Mouse (Mus musculus): Measurements from ENCODE around the gene Bclaf1. TPM values are rescaled to one million over a fixed set of nuclear protein-coding genes. Genes with fewer than 3 reads are reported as not detected.

The Bclaf1 gene
- polyA plus RNA-seq, 1 experiment from 2014 or later: 38.1 TPM

DNA sequence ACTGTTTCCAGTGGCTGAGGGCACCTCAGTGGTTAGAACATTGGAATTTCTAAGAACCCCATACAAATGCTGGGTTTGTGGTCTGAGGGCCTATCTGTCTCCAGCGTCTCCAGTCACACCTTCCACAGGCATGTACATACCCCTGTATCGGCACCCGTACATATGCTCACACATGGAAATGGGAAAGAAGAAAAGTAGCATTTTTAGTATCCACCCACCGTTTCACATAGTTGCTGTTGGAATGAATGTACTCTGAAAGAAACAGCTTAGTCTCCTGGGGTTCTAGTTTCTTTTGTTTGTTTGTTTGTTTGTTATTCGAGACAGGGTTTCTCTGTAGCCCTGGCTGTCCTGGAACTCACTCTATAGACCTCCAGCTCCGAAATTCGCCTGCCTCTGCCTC is 25.6 kb downstream of the Bclaf1 start:
- no peak overlapping the region for H3K4me3 ChIP-seq (ENCODE audit: low read depth, low read length)
- no peak overlapping the region for H3K27ac ChIP-seq (ENCODE audit: low read depth, low read length)
- no peak for TF ChIP-seq CTCF (IDR thresholded peaks at IDR 0.05; ENCODE audit: low read depth)
- peaks cover 79% of the 10 kb centered on the region for H3K36me3 ChIP-seq (ENCODE audit: control insufficient read depth, insufficient read depth)
- no peak overlapping the region for H3K9ac ChIP-seq (ENCODE audit: low read depth, low read length)
- no peaks in the 10 kb centered on the region for H3K4me1 ChIP-seq (replicated peaks; ENCODE audit: control insufficient read depth, insufficient read depth, low read length)
- ATAC-seq: no peak
- H3K4me2 ChIP-seq (replicated peaks; ENCODE audit: low read depth): no peak overlapping the region
- H3K9me3 ChIP-seq (ENCODE audit: control insufficient read depth): no peaks in the 10 kb centered on the region
- H3K27me3 ChIP-seq (replicated peaks; ENCODE audit: control insufficient read depth, insufficient read depth, low read length): no peaks in the 10 kb centered on the region
- WGBS: 87% methylated on average over 7 of the region's 7 CpGs

DNA sequence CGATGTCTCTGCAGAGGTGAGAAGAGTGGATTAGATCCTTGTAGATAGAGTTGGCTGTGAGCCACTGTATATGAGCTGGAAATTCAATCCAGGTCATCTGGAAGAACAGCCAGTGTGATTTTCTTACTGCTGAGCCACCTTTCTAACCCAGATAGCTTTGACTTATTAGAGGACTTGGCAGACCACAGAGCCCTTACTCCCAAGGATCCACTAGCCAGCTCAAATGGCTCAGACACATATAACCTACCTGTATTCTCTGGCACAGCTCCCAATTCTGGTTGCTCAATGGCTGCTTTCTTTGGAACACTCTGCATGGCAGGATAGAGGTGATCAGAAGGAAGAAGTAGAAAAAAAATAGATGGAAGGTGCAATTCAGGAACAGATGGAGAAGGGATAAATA is 33.5 kb downstream of the Bclaf1 start:
- Histone ChIP-seq H3K27me3 (replicated peaks; ENCODE audit: control insufficient read depth, insufficient read depth, low read length) (no peaks in the 10 kb centered on the region), H3K9ac (ENCODE audit: low read depth, low read length) (no peak overlapping the region), H3K4me2 (replicated peaks; ENCODE audit: low read depth) (no peak overlapping the region), H3K36me3 (ENCODE audit: control insufficient read depth, insufficient read depth) (peaks cover 38% of the 10 kb centered on the region), H3K4me1 (replicated peaks; ENCODE audit: control insufficient read depth, insufficient read depth, low read length) (no peaks in the 10 kb centered on the region), H3K27ac (ENCODE audit: low read depth, low read length) (no peak overlapping the region), H3K9me3 (ENCODE audit: control insufficient read depth) (no peaks in the 10 kb centered on the region), H3K4me3 (ENCODE audit: low read depth, low read length) (no peak overlapping the region)
- ATAC-seq: no peak
- WGBS: 92% methylated on average over 1 of the region's 1 CpGs
- TF ChIP-seq CTCF (IDR thresholded peaks at IDR 0.05; ENCODE audit: low read depth): no peak

DNA sequence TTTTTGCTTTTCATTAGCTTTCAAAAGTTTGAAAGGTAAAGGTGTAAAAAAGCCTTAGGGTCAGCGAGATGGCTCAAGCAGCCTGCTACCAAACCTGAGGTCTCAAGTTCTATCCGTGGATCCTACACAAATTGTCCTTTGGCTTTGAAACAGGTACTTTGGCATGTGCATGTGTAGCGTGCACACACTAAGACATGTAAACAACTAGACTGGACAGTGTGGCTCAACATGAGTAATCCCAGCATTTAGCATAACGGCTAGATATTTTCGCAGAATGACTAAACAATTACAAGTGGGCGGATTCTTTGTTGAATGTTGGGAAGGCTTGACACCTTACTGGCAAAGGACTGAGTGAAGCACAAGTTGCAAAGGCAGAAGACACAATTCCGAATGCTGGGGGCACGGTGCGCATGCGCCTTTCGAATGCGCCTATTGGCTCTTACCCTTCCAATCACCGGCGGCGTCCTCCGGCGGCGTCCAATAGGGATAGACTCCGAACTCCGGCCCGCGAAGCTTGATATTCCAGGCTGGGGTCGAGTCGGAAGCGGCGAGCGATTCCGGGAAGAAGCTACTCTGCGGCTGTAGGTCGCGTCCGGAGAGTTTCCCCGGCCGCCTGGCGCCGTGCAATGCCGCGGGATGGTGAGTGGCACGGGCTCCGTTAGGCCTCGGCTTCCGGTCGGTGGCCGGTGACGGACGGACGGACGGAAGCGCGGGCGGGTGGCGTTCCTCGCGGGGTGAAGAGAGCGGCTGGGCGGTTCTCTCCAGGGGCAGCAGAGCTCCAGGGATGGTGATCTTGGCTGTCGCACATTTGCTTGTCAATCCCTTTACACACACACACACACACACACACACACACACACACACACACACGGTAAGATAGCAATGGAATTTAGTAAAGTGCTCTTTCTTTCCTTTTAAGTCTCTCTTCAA is 35.3 kb downstream of the Bclaf1 start, which contains the start of gene Mtfr2:
Gene Mtfr2, plus strand, starts transcription at position 486 of the 930 bp plus-strand sequence.
- Histone ChIP-seq H3K9me3 (ENCODE audit: control insufficient read depth) (no peaks in the 10 kb centered on the region), H3K4me1 (replicated peaks; ENCODE audit: control insufficient read depth, insufficient read depth, low read length) (no peaks in the 10 kb centered on the region), H3K27ac (ENCODE audit: low read depth, low read length) (no peak within 1 kb of the TSS), H3K9ac (ENCODE audit: low read depth, low read length) (peak within 1 kb of the TSS; percentile 13; the same call in 1 of the 2 replicates), H3K36me3 (ENCODE audit: control insufficient read depth, insufficient read depth) (peaks cover 26% of the 10 kb centered on the region), H3K27me3 (replicated peaks; ENCODE audit: control insufficient read depth, insufficient read depth, low read length) (no peaks in the 10 kb centered on the region), H3K4me3 (ENCODE audit: low read depth, low read length) (peak within 1 kb of the TSS; percentile 80), H3K4me2 (replicated peaks; ENCODE audit: low read depth) (peak within 1 kb of the TSS; percentile 86)
- WGBS: 1% methylated on average over 57 of the region's 58 CpGs
- no peak for TF ChIP-seq CTCF (IDR thresholded peaks at IDR 0.05; ENCODE audit: low read depth)
- peak; percentile 93 for ATAC-seq

DNA sequence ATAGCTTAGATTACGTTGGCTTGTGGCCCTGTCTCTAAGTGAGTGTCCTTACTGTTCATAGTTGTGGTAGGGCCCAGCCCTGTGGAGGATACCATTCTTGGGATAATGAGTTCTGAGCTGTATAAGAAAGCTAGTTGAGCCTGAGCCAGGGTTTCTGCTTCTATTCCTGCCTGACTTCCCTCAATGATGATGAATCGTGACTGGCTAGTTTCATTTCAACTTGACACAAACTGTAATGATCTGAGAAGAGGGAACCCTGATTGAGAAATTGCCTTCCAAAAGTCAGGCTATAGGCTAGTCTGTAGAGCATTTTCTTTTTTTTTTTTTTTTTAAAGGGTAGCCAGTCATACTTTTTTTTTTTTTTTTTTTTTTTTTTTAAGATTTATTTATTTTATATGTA is 36.6 kb downstream of the Bclaf1 start:
- no peaks in the 10 kb centered on the region for H3K4me1 ChIP-seq (replicated peaks; ENCODE audit: control insufficient read depth, insufficient read depth, low read length)
- H3K9ac ChIP-seq (ENCODE audit: low read depth, low read length): no peak overlapping the region
- H3K9me3 ChIP-seq (ENCODE audit: control insufficient read depth): no peaks in the 10 kb centered on the region
- H3K4me3 ChIP-seq (ENCODE audit: low read depth, low read length): no peak overlapping the region
- WGBS: 83% methylated on average over 2 of the region's 2 CpGs
- no peaks in the 10 kb centered on the region for H3K27me3 ChIP-seq (replicated peaks; ENCODE audit: control insufficient read depth, insufficient read depth, low read length)
- H3K27ac ChIP-seq (ENCODE audit: low read depth, low read length): no peak overlapping the region
- peaks cover 13% of the 10 kb centered on the region for H3K36me3 ChIP-seq (ENCODE audit: control insufficient read depth, insufficient read depth)
- no peak for ATAC-seq
- TF ChIP-seq CTCF (IDR thresholded peaks at IDR 0.05; ENCODE audit: low read depth): no peak
- no peak overlapping the region for H3K4me2 ChIP-seq (replicated peaks; ENCODE audit: low read depth)

DNA sequence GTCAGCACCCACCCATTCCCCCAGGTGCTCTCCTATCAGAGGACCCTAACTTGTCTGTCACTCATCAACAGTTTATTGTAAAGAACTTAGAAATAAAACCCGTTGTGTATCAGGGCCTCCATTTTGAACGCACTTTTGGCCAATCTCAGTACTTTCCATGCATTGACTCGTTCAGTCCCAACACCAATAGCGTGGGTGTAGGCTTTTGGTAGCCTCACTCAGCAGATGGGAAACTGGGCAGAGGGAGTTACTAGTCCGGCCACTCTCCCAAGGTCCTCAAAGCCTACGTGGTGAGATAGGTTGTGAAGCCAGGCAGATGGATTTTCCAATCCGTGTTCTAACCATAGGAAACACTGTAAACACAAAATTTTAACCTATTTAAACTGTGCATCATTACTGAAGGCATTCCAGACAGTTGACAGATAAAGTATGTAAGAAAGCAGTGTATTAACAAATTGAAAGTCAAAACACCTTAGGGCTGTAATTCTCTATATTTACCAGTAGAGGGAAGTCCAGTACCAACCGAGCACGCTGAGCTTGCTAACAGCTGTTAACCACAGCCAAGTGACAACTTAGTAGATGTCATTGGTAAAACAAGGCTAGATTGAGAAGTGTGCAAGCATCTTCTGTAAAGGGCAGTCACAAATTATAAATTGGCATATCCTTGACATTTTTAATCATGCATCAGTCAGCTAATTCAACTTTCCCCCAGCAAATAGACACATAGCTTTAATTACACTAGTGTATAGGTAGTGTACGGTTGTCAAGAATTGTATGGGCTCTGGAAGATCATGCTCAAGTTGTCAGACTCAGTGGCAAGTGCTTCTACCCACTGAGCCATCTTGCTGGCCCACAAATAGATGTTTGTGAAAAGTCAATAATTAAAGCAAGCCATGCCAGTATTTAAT is 49.5 kb downstream of the Bclaf1 start:
- H3K4me1 ChIP-seq (replicated peaks; ENCODE audit: control insufficient read depth, insufficient read depth, low read length): no peaks in the 10 kb centered on the region
- 62% methylated on average over 10 of the region's 10 CpGs for WGBS
- peaks cover 4% of the 10 kb centered on the region; the same call in 1 of the 2 replicates for H3K36me3 ChIP-seq (ENCODE audit: control insufficient read depth, insufficient read depth)
- H3K9ac ChIP-seq (ENCODE audit: low read depth, low read length): no peak overlapping the region
- no peak; the same call in 1 of the 2 replicates for ATAC-seq
- no peak overlapping the region for H3K4me2 ChIP-seq (replicated peaks; ENCODE audit: low read depth)
- peak; percentile 89 for TF ChIP-seq CTCF (IDR thresholded peaks at IDR 0.05; ENCODE audit: low read depth)
- no peak overlapping the region for H3K4me3 ChIP-seq (ENCODE audit: low read depth, low read length)
- H3K27me3 ChIP-seq (replicated peaks; ENCODE audit: control insufficient read depth, insufficient read depth, low read length): no peaks in the 10 kb centered on the region
- no peaks in the 10 kb centered on the region for H3K9me3 ChIP-seq (ENCODE audit: control insufficient read depth)
- no peak overlapping the region for H3K27ac ChIP-seq (ENCODE audit: low read depth, low read length)
